Mouse (Mus musculus) heart, embryonic 11.5 days (tissue): ENCODE measurements around the gene Lipc. TPM values are rescaled to one million over a fixed set of nuclear protein-coding genes. Genes with fewer than 3 reads are reported as not detected.

Experiments used
- ATAC-seq: fragments of 200-750 bp; cut with Nextera tagmentation; replicated peaks from 2 replicates; pipeline ENCODE4 v1.8.0; 2017; ENCODE audit warnings: moderate library complexity; ENCODE audit not compliant: insufficient number of reproducible peaks, low FRiP score, low TSS enrichment
- H3K27ac ChIP-seq: fragments of 300-500 bp; sonication (generic); 2 replicates; pipeline ENCODE4 v1.5.1; 2014; ENCODE audit warnings: mild to moderate bottlenecking, low read depth, low read length
- H3K27me3 ChIP-seq: fragments of 300-500 bp; sonication (generic); 2 replicates; pipeline ENCODE4 v1.6.1; 2014; ENCODE audit warnings: mild to moderate bottlenecking, low read length, mixed read lengths; ENCODE audit not compliant: control insufficient read depth, insufficient read depth
- H3K36me3 ChIP-seq: fragments of 300-500 bp; sonication (generic); 2 replicates; pipeline ENCODE4 v1.6.1; 2014; ENCODE audit warnings: mild to moderate bottlenecking, low read length, moderate library complexity, mixed read lengths; ENCODE audit not compliant: control insufficient read depth, insufficient read depth
- H3K4me1 ChIP-seq: fragments of 300-500 bp; sonication (generic); 2 replicates; pipeline ENCODE4 v1.6.1; 2014; ENCODE audit warnings: low read length; ENCODE audit not compliant: control insufficient read depth, insufficient read depth
- H3K4me2 ChIP-seq: fragments of 300-500 bp; sonication (generic); 2 replicates; pipeline ENCODE4 v1.6.1; 2014; ENCODE audit warnings: mild to moderate bottlenecking, moderate library complexity
- H3K4me3 ChIP-seq: fragments of 300-500 bp; sonication (generic); 2 replicates; pipeline ENCODE4 v1.5.1; 2014; ENCODE audit warnings: low read depth, low read length
- H3K9ac ChIP-seq: fragments of 300-500 bp; sonication (generic); 2 replicates; pipeline ENCODE4 v1.6.1; 2014; ENCODE audit warnings: mild to moderate bottlenecking, low read depth, low read length, moderate library complexity
- H3K9me3 ChIP-seq: fragments of 300-500 bp; sonication (generic); replicated peaks from 2 replicates; pipeline ENCODE4 v1.6.1; 2016; ENCODE audit warnings: low read length; ENCODE audit not compliant: control insufficient read depth
- WGBS: fragments of 180-500 bp; shearing (Covaris S2); extraction: QIAGEN DNeasy Blood & Tissue Kit; methylation state at CpG from one replicate; pipeline ENCODE4 v1.1.7; 2014; ENCODE audit not compliant: insufficient replicate concordance; 5-methylcytosine and 5-hydroxymethylcytosine counted together
- polyA plus RNA-seq: library from polyadenylated mRNA; unstranded; fragments of >200 nt; fragmentation: Nextera tagmentation; extraction: Ambion mirVana; gene quantifications from 2 replicates; pipeline ENCODE4 v1.2.1, GENCODE M21; 2014

Gene Lipc
- polyA plus RNA-seq, 1 experiment from 2014 or later, result 0.56 TPM

GRCm38 (mm10) chr9:70875059-70875458, 77.0 kb downstream of the Lipc start:
- WGBS, result 87% methylated on average over 4 of the region's 4 CpGs
- no peak overlapping the region for H3K4me3 ChIP-seq
- no peaks in the 10 kb centered on the region for H3K27me3 ChIP-seq
- no peak overlapping the region for H3K9ac ChIP-seq
- H3K36me3 ChIP-seq, result no peaks in the 10 kb centered on the region
- peaks cover 7% of the 10 kb centered on the region; the same call in 1 of the 2 replicates for H3K4me1 ChIP-seq
- no peak for ATAC-seq
- H3K9me3 ChIP-seq, result no peaks in the 10 kb centered on the region
- H3K27ac ChIP-seq, result no peak overlapping the region
- no peak overlapping the region for H3K4me2 ChIP-seq

- 79% methylated on average over 8 of the region's 8 CpGs for whole genome bisulfite sequencing
- no peaks in the 10 kb centered on the region for H3K36me3 ChIP-seq
- H3K27ac ChIP-seq, result no peak overlapping the region
- no peaks in the 10 kb centered on the region for H3K27me3 ChIP-seq
- H3K4me1 ChIP-seq, result peaks cover 7% of the 10 kb centered on the region; the same call in 1 of the 2 replicates
- H3K9ac ChIP-seq, result no peak overlapping the region
- no peak for ATAC-seq
- H3K4me3 ChIP-seq, result no peak overlapping the region
- no peak overlapping the region for H3K4me2 ChIP-seq
- H3K9me3 ChIP-seq, result no peaks in the 10 kb centered on the region
Observed at GRCm38 (mm10) chr9:70872675-70873074, 79.4 kb downstream of the Lipc start.

GRCm38 (mm10) chr9:70870326-70870725, 81.7 kb downstream of the Lipc start:
- no peak overlapping the region for H3K4me2 ChIP-seq
- H3K36me3 ChIP-seq, result no peaks in the 10 kb centered on the region
- WGBS, result 78% methylated on average over 4 of the region's 4 CpGs
- H3K4me1 ChIP-seq, result no peaks in the 10 kb centered on the region; the same call in 1 of the 2 replicates
- no peak for ATAC-seq
- H3K9ac ChIP-seq, result no peak overlapping the region
- H3K4me3 ChIP-seq, result no peak overlapping the region
- no peaks in the 10 kb centered on the region for H3K9me3 ChIP-seq
- no peaks in the 10 kb centered on the region for H3K27me3 ChIP-seq
- no peak overlapping the region for H3K27ac ChIP-seq

- WGBS, result 75% methylated on average over 5 of the region's 5 CpGs
- no peak for ATAC-seq
Observed at GRCm38 (mm10) chr9:70869169-70869873, 82.7 kb downstream of the Lipc start.

GRCm38 (mm10) chr9:70867381-70867780, 84.6 kb downstream of the Lipc start:
- Histone ChIP-seq H3K36me3 (no peaks in the 10 kb centered on the region), H3K9ac (no peak overlapping the region), H3K4me1 (peaks cover 7% of the 10 kb centered on the region; the same call in 1 of the 2 replicates), H3K27me3 (no peaks in the 10 kb centered on the region), H3K27ac (no peak overlapping the region), H3K9me3 (no peaks in the 10 kb centered on the region), H3K4me3 (no peak overlapping the region), H3K4me2 (no peak overlapping the region)
- no peak for ATAC-seq
- 78% methylated on average over 4 of the region's 4 CpGs for WGBS

More at GRCm38 (mm10) chr9:70869169-70869873, 82.7 kb downstream of the Lipc start:
- Histone ChIP-seq H3K27me3 (no peaks in the 10 kb centered on the region), H3K4me3 (no peak overlapping the region), H3K9ac (no peak overlapping the region), H3K4me2 (no peak overlapping the region), H3K36me3 (no peaks in the 10 kb centered on the region), H3K4me1 (no peaks in the 10 kb centered on the region; the same call in 1 of the 2 replicates), H3K9me3 (no peaks in the 10 kb centered on the region), H3K27ac (no peak overlapping the region)

GRCm38 (mm10) chr9:70864039-70864438, 88.0 kb downstream of the Lipc start:
- whole genome bisulfite sequencing, result 52% methylated on average over 8 of the region's 8 CpGs
- Histone ChIP-seq H3K36me3 (no peaks in the 10 kb centered on the region), H3K9me3 (no peaks in the 10 kb centered on the region), H3K27me3 (no peaks in the 10 kb centered on the region), H3K4me2 (no peak overlapping the region), H3K4me1 (peaks cover 7% of the 10 kb centered on the region; the same call in 1 of the 2 replicates), H3K9ac (no peak overlapping the region), H3K4me3 (no peak overlapping the region), H3K27ac (no peak overlapping the region)
- no peak for ATAC-seq

GRCm38 (mm10) chr9:70863299-70863698, 88.7 kb downstream of the Lipc start:
- Histone ChIP-seq H3K4me1 (peaks cover 7% of the 10 kb centered on the region; the same call in 1 of the 2 replicates), H3K36me3 (no peaks in the 10 kb centered on the region), H3K9ac (no peak overlapping the region), H3K27ac (no peak overlapping the region), H3K27me3 (no peaks in the 10 kb centered on the region), H3K9me3 (no peaks in the 10 kb centered on the region), H3K4me2 (no peak overlapping the region), H3K4me3 (no peak overlapping the region)
- 34% methylated on average over 8 of the region's 8 CpGs for WGBS
- ATAC-seq, result no peak

GRCm38 (mm10) chr9:70859233-70859632, 92.8 kb downstream of the Lipc start:
- no peak overlapping the region for H3K4me3 ChIP-seq
- H3K27ac ChIP-seq, result no peak overlapping the region
- no peak overlapping the region for H3K9ac ChIP-seq
- H3K36me3 ChIP-seq, result no peaks in the 10 kb centered on the region
- peaks cover 17% of the 10 kb centered on the region; the same call in 1 of the 2 replicates for H3K4me1 ChIP-seq
- H3K9me3 ChIP-seq, result no peaks in the 10 kb centered on the region
- H3K4me2 ChIP-seq, result no peak overlapping the region
- WGBS, result 68% methylated on average over 5 of the region's 5 CpGs
- H3K27me3 ChIP-seq, result no peaks in the 10 kb centered on the region
- ATAC-seq, result no peak

- Histone ChIP-seq H3K4me3 (no peak overlapping the region), H3K9ac (no peak overlapping the region), H3K27ac (no peak overlapping the region), H3K4me2 (no peak overlapping the region), H3K36me3 (no peaks in the 10 kb centered on the region), H3K9me3 (no peaks in the 10 kb centered on the region), H3K4me1 (peaks cover 10% of the 10 kb centered on the region; the same call in 1 of the 2 replicates), H3K27me3 (no peaks in the 10 kb centered on the region)
- no peak for ATAC-seq
- 63% methylated on average over 6 of the region's 6 CpGs for WGBS
Observed at GRCm38 (mm10) chr9:70855868-70856267, 96.2 kb downstream of the Lipc start.
